Mouse (Mus musculus) lung, postnatal 0 days (tissue): ENCODE results near the gene Gm45194.

Source experiments
- CTCF ChIP-seq: IDR thresholded peaks from 2 replicates; pipeline ENCODE4 v1.5.1; 2016; ENCODE audit warnings: antibody characterized with exemption, mild to moderate bottlenecking
- EP300 ChIP-seq: IDR thresholded peaks from 2 replicates; pipeline ENCODE4 v1.6.1; 2016; ENCODE audit warnings: antibody characterized with exemption, mild to moderate bottlenecking, control low read depth

DNA sequence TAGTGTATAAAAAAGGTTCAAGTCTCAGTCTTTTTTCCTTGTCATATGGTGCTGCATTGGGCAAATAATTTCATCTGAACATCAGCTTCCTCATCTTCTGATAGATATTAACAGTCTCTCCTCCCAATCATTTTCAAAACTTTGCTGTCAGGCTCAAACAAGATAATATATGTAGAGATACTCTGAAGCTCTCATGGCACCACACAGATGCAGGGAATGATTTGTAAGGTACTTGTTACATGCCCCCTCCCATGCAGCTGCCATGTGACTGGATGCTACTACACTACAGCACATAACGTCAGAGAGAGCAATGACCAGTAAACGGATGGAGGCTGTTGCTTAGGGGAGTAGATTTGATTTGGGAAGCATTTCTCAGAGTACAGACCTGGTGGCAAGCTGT is at the start of gene Gm45194:
- TF ChIP-seq EP300 = no peak
- no peak for TF ChIP-seq CTCF
